Mouse (Mus musculus) forebrain, embryonic 10.5 days (tissue): ENCODE measurements around the gene Arf1. TPM values are rescaled to one million over a fixed set of nuclear protein-coding genes. Genes with fewer than 3 reads are reported as not detected.
"Not testable (repeated sequence)": the region's sequence is repeated elsewhere in the genome, so short reads cannot be mapped to it uniquely, and the experiment has no call there.

Experiments used
- DNase-seq: peaks from one replicate; pipeline ENCODE4 v3.0.0-alpha.2; 2017; ENCODE audit warnings: low spot score; ENCODE audit errors: extremely low spot score
- H3K27ac ChIP-seq: fragments of 300-500 bp; sonication (generic); 2 replicates; pipeline ENCODE4 v1.5.1; 2016; ENCODE audit warnings: mild to moderate bottlenecking
- H3K27me3 ChIP-seq: fragments of 300-500 bp; sonication (generic); 2 replicates; pipeline ENCODE4 v1.6.1; 2016; ENCODE audit warnings: mild to moderate bottlenecking; ENCODE audit not compliant: poor library complexity, severe bottlenecking
- H3K36me3 ChIP-seq: fragments of 300-500 bp; sonication (generic); replicated peaks from 2 replicates; pipeline ENCODE4 v1.6.1; 2016; ENCODE audit warnings: mild to moderate bottlenecking, moderate library complexity
- H3K4me1 ChIP-seq: fragments of 300-500 bp; sonication (generic); 2 replicates; pipeline ENCODE4 v1.6.1; 2016
- H3K4me3 ChIP-seq: fragments of 300-500 bp; sonication (generic); 2 replicates; pipeline ENCODE4 v1.5.1; 2016; ENCODE audit warnings: mild to moderate bottlenecking, moderate library complexity
- H3K9me3 ChIP-seq: fragments of 300-500 bp; sonication (generic); 2 replicates; pipeline ENCODE4 v1.6.1; 2016; ENCODE audit warnings: mild to moderate bottlenecking, moderate library complexity
- WGBS: fragments of 180-500 bp; shearing (Covaris S2); methylation state at CpG from one replicate; pipeline ENCODE4 v1.1.7; 2016; 5-methylcytosine and 5-hydroxymethylcytosine counted together
- polyA plus RNA-seq: library from polyadenylated mRNA; unstranded; fragments of >200 nt; fragmentation: Nextera tagmentation; extraction: Ambion mirVana; gene quantifications from 2 replicates; pipeline ENCODE4 v1.2.1, GENCODE M21; 2016

Arf1 gene
- polyA plus RNA-seq, 1 experiment from 2014 or later: 629 TPM

DNA sequence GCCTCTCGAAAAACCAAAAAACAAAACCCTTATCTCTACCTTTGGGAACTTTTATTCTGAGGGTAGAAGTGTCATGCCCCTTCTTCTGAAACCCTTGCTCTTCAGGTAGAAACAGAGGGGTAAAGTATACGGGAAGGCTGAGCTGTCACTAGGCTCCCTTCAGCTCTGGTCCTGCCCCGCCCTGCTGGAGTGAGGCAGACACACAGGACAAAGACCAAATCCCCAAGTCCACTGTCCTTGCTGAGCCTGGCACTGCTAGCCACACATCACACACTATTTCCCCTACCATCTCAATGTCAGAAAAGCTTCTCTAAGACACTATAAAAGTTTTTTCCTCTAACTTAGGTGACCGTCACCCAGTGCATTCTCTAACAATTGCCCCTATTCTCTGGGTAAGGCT is 5.8 kb downstream of the Arf1 start:
- no peaks in the 10 kb centered on the region for H3K27me3 ChIP-seq
- WGBS: 89% methylated on average over 4 of the region's 4 CpGs
- H3K4me1 ChIP-seq: peaks cover 39% of the 10 kb centered on the region
- DNase-seq: no peak
- no peak overlapping the region for H3K4me3 ChIP-seq
- no peaks in the 10 kb centered on the region for H3K9me3 ChIP-seq
- H3K27ac ChIP-seq: no peak overlapping the region
- peaks cover 73% of the 10 kb centered on the region for H3K36me3 ChIP-seq

DNA sequence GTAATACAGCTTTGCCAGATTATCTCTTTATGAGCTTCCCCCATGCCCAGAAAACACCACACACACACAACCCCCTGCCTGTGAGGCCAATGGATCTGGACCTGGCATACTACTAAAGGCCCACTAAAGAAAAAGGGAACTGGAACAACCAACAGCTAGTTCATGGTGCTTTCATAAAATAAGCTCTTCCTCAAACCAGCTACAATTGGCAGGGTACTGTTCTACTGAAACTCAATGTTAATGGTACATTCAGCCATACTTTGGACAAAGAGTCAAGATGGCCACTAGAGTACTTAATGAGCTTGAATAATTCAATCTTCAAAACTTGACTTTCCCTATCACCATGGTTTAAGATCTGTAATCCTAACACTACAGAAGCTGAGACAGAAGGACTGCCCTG is 6.5 kb downstream of the Arf1 start:
- Histone ChIP-seq H3K27ac (no peak overlapping the region), H3K27me3 (no peaks in the 10 kb centered on the region), H3K4me1 (peaks cover 32% of the 10 kb centered on the region), H3K4me3 (no peak overlapping the region), H3K9me3 (no peaks in the 10 kb centered on the region), H3K36me3 (peaks cover 80% of the 10 kb centered on the region)
- DNase-seq: no peak

DNA sequence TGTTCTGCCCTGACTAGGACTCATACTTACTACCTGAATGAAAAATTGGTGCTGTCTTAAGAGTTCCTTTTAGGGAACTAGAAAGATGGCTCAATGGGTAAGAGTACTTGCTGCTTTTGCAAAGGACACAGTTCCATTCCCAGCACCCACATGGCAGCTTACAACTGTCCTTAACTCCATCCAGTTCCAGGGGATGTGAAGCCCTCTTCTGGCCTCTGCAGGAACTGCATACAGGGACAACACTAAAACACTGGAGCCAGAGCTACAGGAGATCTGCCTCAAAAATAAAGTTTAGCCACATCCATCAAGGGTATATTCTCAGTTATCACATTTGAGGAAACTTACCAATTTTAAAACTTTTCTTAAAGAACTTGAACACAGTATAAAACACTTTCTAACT is 9.0 kb downstream of the Arf1 start:
- no peak overlapping the region for H3K27ac ChIP-seq
- peaks cover 96% of the 10 kb centered on the region for H3K36me3 ChIP-seq
- H3K4me3 ChIP-seq: no peak overlapping the region
- no peak for DNase-seq
- H3K4me1 ChIP-seq: 0 out of 2 replicates have a peak, but pooled peaks cover 13% of the 10 kb centered on the region
- H3K27me3 ChIP-seq: no peaks in the 10 kb centered on the region
- H3K9me3 ChIP-seq: no peaks in the 10 kb centered on the region

DNA sequence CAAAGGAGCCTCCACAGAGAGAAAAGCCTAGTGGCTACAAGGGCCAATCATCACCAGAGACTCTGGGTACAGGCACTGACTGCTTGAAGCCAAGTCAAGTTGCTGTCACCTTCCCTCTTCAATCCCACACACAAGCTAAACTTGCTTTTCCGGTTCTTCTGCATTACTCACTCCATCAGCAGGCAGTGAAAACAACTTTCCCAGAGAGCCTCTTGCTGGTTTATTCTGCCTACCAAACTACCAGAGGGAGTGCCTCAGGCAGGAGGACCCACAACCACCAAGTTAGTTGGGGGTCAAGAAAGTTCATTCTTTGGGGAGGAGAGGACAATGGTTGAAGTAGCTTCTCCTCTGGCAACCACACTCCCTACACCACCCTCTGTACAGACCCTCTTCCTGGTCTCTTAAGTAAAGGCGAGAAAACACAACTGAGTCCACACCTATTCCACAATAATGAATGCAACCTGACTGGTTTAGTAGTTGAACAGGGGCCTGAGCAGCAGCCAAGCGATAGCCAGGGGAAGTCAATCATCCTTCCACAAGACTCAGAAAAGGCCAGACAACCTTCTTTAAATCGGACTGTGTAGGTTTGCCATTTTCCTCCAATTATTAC is 9.6 kb downstream of the Arf1 start:
- WGBS: 85% methylated on average over 4 of the region's 4 CpGs
- Histone ChIP-seq H3K27me3 (no peaks in the 10 kb centered on the region), H3K4me1 (0 out of 2 replicates have a peak, but pooled peaks cover 8% of the 10 kb centered on the region), H3K9me3 (no peaks in the 10 kb centered on the region), H3K36me3 (peaks cover 96% of the 10 kb centered on the region), H3K4me3 (no peak overlapping the region), H3K27ac (no peak overlapping the region)
- DNase-seq: no peak

DNA sequence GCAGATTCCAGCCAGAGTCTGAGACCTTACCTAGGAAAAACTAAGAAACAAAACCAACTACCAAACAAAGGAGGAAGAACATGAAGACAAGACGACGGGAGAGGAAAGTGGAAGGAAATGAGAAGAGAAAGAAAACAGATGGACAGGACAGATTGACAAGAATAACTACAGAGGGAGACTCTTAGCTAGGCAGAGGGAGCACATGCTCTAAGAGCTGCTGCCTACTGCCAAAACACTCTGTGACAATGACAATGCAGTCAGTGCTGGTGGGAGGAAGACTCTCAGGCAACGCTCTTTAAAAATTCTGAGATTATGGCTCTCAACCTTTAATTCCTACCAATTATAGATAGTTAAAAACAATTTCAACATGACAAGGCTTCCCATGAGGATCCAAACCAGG is 11.1 kb downstream of the Arf1 start:
- 91% methylated on average over 3 of the region's 3 CpGs for WGBS

DNA sequence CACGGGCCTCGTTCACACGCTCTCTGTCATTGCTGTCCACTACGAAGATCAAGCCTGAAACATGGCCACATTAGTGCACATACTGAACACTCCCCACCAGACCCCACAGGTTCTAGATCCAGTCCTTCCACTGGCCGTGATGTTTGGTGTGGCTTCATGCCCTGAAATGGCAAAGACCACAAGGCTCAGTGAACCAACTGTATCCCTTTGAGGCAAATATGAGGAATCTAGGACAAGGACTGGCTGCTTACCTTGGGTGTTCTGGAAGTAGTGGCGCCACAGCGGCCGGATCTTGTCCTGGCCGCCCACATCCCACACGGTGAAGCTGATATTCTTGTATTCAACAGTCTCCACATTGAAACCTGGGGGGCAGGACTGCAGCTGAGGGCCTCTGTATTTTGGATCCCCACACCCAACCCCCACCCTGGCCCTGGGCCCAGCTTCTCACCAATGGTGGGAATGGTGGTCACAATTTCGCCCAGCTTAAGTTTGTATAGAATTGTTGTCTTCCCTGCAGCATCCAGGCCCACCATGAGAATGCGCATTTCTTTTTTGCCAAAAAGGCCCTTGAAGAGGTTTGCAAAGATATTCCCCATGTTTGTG is 15.1 kb downstream of the Arf1 start:
- Histone ChIP-seq H3K27me3 (no peaks in the 10 kb centered on the region), H3K9me3 (no peaks in the 10 kb centered on the region), H3K4me1 (peaks cover 29% of the 10 kb centered on the region), H3K27ac (no peak overlapping the region), H3K36me3 (peaks cover 90% of the 10 kb centered on the region), H3K4me3 (no peak overlapping the region)
- WGBS: 93% methylated on average over 12 of the region's 12 CpGs
- DNase-seq: no peak

More for the DNA sequence above, 11.1 kb downstream of the Arf1 start:
- H3K9me3 ChIP-seq: no peaks in the 10 kb centered on the region
- 0 out of 2 replicates have a peak, but pooled peaks cover 8% of the 10 kb centered on the region for H3K4me1 ChIP-seq
- no peak overlapping the region for H3K27ac ChIP-seq
- peaks cover 97% of the 10 kb centered on the region for H3K36me3 ChIP-seq
- no peak for DNase-seq
- no peaks in the 10 kb centered on the region for H3K27me3 ChIP-seq
- H3K4me3 ChIP-seq: no peak overlapping the region

DNA sequence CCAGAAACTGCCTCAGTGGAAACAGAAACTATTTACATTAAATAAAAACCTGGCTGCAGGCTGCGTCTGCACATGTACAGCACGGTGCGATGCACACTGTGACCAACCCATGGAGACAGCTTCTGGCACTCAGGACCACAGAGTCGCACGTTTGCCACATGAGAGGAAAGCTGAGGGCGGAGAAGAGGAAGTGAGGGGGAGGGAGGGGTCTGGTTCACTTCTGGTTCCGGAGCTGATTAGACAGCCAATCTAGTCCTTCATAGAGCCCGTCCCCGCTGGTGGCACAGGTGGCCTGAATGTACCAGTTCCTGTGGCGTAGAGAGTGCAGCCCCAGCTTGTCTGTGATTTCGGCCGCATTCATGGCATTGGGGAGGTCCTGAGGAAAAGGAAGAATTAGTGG is 15.8 kb downstream of the Arf1 start:
- H3K27ac ChIP-seq, H3K9me3 ChIP-seq, H3K4me3 ChIP-seq, DNase-seq, H3K27me3 ChIP-seq: not testable (repeated sequence)
- 88% methylated on average over 12 of the region's 12 CpGs for WGBS
- peaks cover 84% of the 10 kb centered on the region for H3K36me3 ChIP-seq
- H3K4me1 ChIP-seq: peaks cover 31% of the 10 kb centered on the region

DNA sequence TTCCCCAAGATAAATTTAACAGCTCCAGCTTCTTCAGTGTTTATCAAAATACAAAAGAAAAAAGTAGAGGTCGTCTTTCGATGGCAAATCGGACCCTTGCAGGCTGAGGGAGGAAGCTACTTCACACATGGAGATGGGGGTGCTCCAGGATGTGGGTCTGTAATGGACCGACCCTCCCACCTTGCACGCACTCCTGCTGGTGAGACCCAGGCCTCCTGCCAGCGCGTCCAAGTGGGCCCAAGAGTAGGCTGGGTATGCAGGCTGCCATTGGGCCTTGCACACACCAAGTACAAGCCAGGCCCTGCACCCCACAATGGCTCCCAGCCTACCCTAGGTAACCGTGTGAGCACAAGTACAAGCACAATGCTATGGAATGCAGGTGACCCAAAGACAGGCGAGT is 16.5 kb downstream of the Arf1 start:
- H3K4me1 ChIP-seq: peaks cover 31% of the 10 kb centered on the region
- DNase-seq, H3K4me3 ChIP-seq, H3K27ac ChIP-seq, H3K9me3 ChIP-seq, H3K27me3 ChIP-seq: not testable (repeated sequence)
- WGBS: 91% methylated on average over 9 of the region's 9 CpGs
- H3K36me3 ChIP-seq: peaks cover 82% of the 10 kb centered on the region

DNA sequence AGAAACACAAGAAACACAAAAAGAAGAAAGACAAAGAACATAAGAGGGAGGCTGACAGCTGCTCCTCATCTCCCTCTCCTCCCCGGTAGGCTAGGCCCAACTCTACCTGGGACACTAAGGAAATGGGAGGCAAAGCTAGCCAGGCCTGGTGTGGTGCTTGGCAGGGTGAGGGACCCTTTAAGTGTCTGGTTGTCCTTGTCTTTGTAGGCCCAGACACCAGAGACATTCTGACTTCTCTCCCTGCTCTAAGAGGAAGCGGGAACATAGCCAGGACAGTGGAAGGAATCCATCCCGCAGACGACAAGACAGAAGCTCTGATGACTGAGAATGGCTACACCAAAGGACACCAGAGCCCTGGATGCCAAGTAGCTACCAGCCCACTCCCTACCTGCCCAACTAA is 18.1 kb downstream of the Arf1 start:
- Histone ChIP-seq H3K36me3 (peaks cover 82% of the 10 kb centered on the region), H3K9me3 (no peaks in the 10 kb centered on the region), H3K27ac (no peak overlapping the region), H3K4me3 (no peak overlapping the region), H3K27me3 (no peaks in the 10 kb centered on the region), H3K4me1 (peaks cover 31% of the 10 kb centered on the region)
- 91% methylated on average over 4 of the region's 4 CpGs for WGBS
- DNase-seq: no peak

DNA sequence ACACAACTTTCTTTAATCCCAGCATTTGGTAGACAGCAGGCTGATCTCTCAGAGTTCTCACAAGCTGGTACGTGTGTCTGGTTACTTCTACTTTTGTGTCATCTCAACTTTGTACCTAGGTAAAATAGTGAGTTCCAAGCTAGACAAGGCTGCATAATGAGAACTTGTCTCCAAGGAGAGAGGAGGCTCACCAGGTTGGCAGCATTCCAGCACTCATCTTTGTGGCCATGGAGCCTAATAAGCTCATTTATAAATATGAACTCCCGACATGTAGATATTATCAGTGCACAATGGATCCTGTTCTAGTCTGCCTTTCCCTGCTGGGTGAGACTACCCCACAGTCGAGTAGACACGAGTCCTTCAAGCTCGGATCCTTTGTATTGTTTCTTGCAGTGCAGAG is 18.5 kb downstream of the Arf1 start:
- H3K36me3 ChIP-seq: peaks cover 82% of the 10 kb centered on the region
- no peaks in the 10 kb centered on the region for H3K9me3 ChIP-seq
- peak overlapping the region; percentile 92 for H3K4me3 ChIP-seq
- DNase-seq: no peak
- 83% methylated on average over 5 of the region's 5 CpGs for WGBS
- peaks cover 31% of the 10 kb centered on the region for H3K4me1 ChIP-seq
- no peak overlapping the region for H3K27ac ChIP-seq
- no peaks in the 10 kb centered on the region for H3K27me3 ChIP-seq

DNA sequence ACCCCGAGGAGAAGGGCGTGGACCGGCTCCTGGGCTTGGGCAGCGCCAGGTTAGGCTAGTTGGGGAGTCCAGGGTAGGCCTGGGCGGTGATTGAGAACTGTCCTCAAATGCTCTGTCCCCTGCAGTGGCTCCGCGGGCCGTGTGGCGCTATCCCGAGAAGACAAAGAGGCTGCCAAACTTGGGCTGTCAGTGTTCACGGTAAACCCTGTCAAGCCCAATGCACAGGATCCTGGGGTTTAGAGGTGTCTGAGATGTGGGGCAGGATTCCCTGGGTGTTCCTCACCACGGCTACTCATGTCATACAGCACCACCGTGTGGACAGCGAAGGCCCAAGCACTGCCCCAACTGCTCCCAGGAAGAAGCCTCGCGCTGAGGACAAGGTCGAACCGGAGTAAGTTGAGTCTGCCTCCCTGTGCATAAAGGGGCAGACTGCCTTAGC is 19.0 kb downstream of the Arf1 start:
- Histone ChIP-seq H3K9me3 (no peaks in the 10 kb centered on the region), H3K4me1 (peaks cover 31% of the 10 kb centered on the region), H3K27me3 (no peaks in the 10 kb centered on the region), H3K4me3 (peak overlapping the region; percentile 92), H3K36me3 (peaks cover 82% of the 10 kb centered on the region), H3K27ac (peak overlapping the region; percentile 95)
- peak; percentile 68 for DNase-seq
- 16% methylated on average over 18 of the region's 18 CpGs for WGBS

DNA sequence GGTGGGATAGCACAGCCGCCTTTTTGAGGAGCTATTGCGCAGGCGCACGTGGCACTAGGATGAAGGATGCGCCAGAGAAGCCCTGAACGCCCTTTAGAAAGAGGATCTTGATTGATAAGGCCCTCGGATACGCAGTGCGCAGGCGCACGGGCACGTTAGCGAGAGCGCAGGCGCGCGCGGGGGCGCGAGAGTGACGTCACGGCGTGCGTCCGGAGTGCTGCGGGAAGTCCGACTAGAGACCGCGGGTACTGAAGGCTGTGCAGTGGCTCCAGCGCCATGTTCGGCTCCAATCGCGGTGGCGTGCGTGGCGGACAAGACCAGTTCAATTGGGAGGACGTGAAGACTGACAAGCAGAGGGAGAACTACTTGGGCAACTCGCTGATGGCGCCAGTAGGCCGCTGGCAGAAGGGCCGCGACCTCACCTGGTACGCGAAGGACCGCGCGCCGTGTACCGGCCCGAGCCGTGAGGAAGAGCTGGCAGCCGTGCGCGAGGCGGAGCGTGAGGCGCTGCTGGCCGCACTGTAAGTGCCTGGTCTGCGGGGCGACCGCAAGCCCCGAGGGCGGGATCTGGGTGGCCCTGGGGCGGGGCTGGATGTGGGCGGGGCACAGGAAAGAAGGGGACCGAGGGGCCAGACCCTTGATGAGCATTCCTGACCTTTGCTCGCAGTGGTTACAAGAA is 19.8 kb downstream of the Arf1 start, which contains the start of gene 2310033P09Rik:
Gene 2310033P09Rik, plus strand, starts transcription at position 169 of the 679 bp plus-strand sequence.
- Histone ChIP-seq H3K27ac (peak within 1 kb of the TSS; percentile 95), H3K9me3 (no peaks in the 10 kb centered on the region), H3K36me3 (peaks cover 76% of the 10 kb centered on the region), H3K27me3 (no peaks in the 10 kb centered on the region), H3K4me1 (peaks cover 31% of the 10 kb centered on the region), H3K4me3 (peak within 1 kb of the TSS; percentile 92)
- WGBS: under 1% methylated on average over 67 of the region's 67 CpGs
- DNase-seq: peak; percentile 91
